Mouse (Mus musculus) hematopoietic stem cell, adult 5-6 weeks (primary cell): ENCODE measurements at regions not wholly inside any gene's neighbourhood (a gene's known extent, or its start where the extent isn't known, plus 50 kb on each side); places are given as distances from the start of the nearest gene placed in this dataset.

ENCODE experiments used
- ATAC-seq, 2 experiments: fragments of 125-278 bp in 1 of 2; replicated peaks in 1 of 2; 2 replicates each; pipeline ENCODE4 v1.8.0; 2016 to 2017; ENCODE audit warnings: inconsistent platforms in 2 of 2, mild to moderate bottlenecking in 2 of 2, moderate number of reproducible peaks in 2 of 2, low read depth in 1 of 2, moderate TSS enrichment in 1 of 2; ENCODE audit not compliant: low FRiP score in 2 of 2, poor library complexity in 2 of 2, severe bottlenecking in 2 of 2, insufficient read depth in 1 of 2, low TSS enrichment in 1 of 2

- ATAC-seq = no peak
Measured at GRCm38 (mm10) chr9:41735448-41736233, 388.5 kb downstream of the Sorl1 start.

GRCm38 (mm10) chr9:41734925-41735447 is 389.1 kb downstream of the Sorl1 start:
- ATAC-seq = no peak

DNA sequence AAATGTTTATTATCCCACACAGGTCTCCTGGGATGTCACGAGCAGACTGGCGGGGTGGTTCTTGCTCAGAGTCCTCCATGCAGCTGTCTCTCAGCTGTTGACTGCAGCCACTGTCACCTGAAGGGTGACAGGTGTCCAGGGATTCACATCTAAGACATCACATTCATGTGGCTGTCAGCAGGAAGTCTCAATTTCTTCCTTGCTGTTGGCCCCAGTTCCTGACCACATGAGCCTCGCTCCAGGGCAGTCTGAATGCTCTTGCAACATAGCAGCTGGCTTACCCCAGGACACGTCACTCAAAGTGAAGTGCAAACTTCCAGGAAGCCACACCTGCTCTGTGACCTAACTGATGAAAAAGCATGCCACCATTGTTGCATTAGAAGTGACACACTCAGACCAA is 402.5 kb downstream of the Sorl1 start:
- ATAC-seq = no peak

GRCm38 (mm10) chr9:41715231-41715630 is 408.9 kb downstream of the Sorl1 start:
- no peak for ATAC-seq

DNA sequence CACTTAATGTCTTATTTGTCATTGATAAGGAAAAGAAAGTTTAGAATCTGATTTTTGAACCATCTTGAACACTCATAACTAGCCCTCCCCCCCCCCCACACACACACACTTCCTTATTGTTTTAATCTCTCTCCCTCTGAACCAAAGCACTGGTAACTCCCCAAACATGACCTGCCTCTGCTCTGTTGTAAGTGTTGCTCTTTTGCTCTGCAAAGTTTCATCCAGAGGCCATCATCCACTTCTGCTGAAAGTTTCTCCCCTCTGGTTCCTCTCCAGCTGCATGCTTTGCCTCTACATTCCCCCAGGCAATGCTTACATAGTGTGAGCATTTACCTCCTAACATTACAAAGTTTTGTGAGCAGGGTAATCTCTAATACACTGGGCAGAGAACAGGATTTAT is 418.1 kb downstream of the Sorl1 start:
- no peak for ATAC-seq

DNA sequence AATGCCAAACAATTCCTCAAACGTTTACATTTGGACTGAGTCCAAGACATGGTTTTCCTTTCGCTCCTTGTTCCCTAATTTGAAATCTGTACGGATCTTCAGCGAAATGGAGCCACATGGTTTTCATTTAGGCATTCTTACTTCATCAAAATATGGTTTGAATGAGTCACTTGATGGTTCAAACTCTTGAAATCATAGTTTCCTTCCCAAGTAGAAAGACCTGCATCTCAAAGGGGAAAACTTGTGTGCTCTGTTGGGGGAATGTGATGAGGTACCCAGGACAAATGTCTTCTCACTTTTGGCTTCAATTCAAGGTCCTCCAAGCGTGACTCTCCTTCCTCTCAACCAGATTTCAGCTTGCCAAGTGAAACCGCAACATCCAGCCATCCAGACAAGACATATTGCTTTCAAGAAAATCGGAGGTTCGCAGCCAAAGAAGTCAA is 418.6 kb downstream of the Sorl1 start:
- ATAC-seq = no peak

DNA sequence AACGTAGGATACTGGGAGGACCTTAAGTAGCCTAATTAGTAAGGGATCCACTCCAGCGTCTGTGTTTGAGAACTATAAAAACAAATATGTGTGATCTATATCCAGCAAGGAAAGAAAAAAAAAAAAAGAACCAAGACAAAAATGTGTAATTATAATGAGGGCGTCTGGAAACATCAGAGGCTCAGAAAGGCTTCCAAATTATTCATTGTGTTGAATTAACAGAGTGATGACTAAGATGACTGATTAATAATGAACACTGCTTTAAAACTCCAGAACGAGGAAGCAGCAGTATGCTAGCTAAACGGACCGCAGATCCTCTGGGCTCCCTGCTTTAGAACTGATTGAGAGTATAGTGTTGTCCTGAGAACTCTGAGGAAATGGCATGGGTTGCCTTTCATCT is 421.0 kb downstream of the Sorl1 start:
- ATAC-seq = no peak

- no peak for ATAC-seq
Measured at GRCm38 (mm10) chr9:41700683-41701082, 423.4 kb downstream of the Sorl1 start.

- ATAC-seq = no peak
Measured at GRCm38 (mm10) chr9:41699031-41699430, 425.1 kb downstream of the Sorl1 start.

GRCm38 (mm10) chr9:41697611-41698467 is 426.3 kb downstream of the Sorl1 start:
- ATAC-seq = no peak

GRCm38 (mm10) chr9:41697160-41697559 is 426.9 kb downstream of the Sorl1 start:
- no peak for ATAC-seq

GRCm38 (mm10) chr9:41682911-41683310 is 441.2 kb downstream of the Sorl1 start:
- no peak for ATAC-seq

GRCm38 (mm10) chr9:41675656-41676055 is 448.4 kb downstream of the Sorl1 start:
- no peak for ATAC-seq

- no peak for ATAC-seq
Measured at GRCm38 (mm10) chr9:41672958-41673357, 451.1 kb downstream of the Sorl1 start.

- ATAC-seq = no peak
Measured at GRCm38 (mm10) chr9:41668741-41669140, 455.4 kb downstream of the Sorl1 start.

DNA sequence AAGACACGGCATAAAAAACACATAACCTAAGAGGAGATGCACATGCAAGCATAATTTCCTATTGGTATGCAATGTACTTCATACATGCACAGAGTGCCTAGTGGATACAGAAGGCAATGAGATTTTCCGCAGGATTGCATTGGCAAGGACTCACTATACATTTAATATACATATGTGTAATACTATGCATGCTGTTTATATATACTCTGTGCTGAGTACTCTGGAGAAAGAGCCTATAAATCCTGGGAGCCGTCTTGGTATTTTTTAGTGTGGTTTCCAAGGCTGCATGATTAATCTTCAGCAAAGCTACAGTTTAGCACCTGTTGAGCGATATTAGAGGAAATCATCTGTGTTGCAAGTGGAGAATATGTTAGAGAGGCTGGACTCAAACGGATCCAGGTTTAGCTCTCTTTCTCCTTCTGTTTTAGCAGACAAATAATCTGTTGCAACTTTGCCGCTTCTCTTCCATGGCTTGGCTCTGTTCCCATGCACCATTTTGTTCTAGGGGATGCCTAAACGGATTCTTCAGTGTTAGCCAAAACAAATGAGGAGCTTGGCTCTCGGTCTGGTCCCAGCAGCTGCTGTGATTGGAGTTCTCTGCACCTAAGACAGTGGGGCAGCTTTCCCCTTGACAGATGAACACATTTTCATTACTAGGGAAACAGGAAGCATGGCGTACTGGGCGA is 459.0 kb downstream of the Sorl1 start:
- ATAC-seq = no peak

GRCm38 (mm10) chr9:41660576-41660975 is 463.5 kb downstream of the Sorl1 start:
- no peak for ATAC-seq

- ATAC-seq = no peak
Measured at GRCm38 (mm10) chr9:41660011-41660410, 464.1 kb downstream of the Sorl1 start.
